Mouse (Mus musculus) left cerebral cortex, adult 8-10 months (tissue): Measurements from ENCODE around the gene Uhrf1bp1. TPM values are rescaled to one million over a fixed set of nuclear protein-coding genes. Genes with fewer than 3 reads are reported as not detected.

Experiments
- DNase-seq, 2 experiments: peaks; one replicate each; pipeline ENCODE4 v3.0.0; 2022; ENCODE audit warnings: low spot score in 2 of 2
- total RNA-seq, 4 experiments: library from RNA; stranded (reverse); gene quantifications; 2 replicates each; pipeline ENCODE4 v1.2.4; 2022

The Uhrf1bp1 gene
- total RNA-seq, 4 experiments from 2014 or later, result 18.9 to 23.6 (median 21.8) TPM

DNA sequence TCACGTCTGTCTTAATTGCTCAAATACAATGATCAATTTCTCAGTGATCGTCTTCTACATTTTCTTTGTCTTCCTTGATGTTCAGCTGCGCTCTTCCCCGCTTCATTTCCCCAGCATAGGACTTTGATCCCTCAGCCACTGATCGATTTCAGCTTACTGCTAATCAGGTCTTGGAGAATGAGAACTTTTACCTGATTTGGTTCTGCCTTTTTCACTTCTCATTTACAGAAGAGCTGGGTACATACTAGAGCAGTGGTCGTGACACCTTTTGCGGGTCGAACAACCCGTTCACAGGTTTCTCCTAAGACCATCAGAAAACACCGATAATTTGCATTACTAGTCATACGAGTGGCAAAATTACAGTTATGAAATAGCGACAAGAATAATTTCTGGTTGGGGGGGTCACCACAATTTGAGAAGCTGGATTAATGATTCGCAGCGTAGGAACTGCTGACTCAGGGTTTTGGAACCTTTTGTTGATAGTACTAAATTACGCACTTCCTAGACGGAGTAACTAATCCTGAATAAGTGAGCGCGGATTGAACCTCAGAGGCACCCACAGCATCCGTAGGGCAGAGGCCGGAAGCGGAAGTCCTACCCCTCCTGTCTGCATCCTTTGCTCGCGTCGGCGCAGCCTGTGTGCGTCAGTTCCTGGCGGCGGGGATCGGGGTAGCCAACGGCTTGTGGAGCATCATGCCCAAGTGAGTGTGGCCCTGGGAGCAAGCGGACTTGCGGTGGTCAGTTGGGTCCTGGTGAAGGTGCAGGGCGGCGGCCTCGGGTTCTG, 16.6 kb upstream of the Uhrf1bp1 start:
- DNase-seq, result peak; percentile 93 to 95

DNA sequence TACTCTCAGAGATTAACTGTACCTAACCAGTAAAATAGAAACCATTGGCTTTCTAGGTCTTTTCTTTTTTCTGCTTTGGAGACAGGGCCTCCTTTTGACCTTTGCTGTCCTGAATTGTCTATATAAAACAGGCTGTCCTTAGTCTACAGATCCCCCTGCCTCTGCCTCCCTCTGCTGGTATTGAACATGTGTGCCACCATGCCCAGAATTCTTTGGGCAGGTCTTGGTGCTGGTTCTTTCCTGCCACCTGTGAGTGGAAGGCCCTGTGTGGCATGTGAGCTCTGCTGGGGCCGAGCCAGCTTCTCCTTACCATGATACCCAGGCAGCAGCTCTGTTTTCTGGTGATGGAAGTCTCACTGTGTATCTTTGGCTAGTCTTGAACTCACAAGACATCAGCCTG, 7.9 kb upstream of the Uhrf1bp1 start:
- no peak for DNase-seq

DNA sequence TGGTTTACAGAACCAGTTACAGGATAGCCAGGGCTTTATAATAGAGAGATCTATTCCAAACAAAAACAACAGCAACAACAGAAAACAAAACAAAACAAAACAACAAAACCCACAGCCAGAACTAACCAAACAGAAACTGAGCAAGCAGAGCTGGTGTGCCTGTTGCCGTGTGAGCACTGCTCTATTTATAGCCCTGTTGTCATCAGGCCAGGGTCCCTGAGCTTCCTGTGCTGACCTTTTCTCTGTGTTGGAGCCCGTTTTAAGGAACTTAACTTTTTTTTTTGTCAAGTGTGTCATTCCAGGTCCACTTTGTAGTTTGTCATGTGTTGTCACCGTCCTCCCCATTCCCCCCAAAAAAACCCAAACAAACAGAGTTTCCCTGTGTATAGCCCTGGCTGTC, 5.2 kb upstream of the Uhrf1bp1 start:
- DNase-seq, result no peak

DNA sequence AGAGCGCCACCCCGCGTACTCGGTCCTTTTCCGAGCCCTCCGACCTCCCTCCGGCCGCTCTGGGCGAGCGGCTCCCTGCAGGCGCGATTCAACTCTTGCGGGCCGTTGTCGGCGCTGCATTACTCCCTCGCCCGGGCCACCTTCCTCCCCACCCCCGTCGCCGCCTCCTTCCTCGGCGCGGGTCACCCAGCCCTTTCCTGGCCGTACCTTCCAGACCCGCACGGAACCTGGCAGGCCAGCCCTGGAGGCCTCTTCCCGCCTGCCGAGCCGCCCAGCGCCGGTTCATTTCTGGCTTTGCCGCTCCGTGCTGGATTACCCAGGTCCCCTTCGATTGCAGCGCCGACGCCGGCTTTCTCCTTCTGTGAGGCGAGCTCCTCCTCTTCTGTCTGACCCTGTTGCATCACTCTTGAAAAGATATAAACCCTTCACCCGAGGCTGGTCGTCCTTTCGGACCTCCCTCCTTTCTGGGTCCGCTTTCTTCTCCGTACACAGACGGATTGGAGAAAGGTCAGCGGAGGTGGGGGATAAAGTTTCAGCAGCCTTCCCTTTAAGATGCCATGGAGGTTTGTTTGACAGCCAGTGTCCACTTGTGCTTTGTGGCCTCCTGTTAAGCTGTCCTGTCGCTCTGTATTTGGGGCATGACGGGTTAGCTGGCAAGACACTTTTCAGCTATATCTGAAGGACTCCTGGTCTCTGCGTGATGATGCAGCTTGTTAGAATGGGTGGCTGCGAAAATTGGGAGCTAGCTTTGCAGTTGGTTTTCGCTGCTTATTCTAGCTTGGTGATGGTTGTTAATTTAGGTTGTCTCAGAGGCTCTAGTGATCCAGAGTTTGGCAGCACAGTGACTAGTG, 782 bp downstream of the Uhrf1bp1 start:
- peak; percentile 11 to 28 for DNase-seq

DNA sequence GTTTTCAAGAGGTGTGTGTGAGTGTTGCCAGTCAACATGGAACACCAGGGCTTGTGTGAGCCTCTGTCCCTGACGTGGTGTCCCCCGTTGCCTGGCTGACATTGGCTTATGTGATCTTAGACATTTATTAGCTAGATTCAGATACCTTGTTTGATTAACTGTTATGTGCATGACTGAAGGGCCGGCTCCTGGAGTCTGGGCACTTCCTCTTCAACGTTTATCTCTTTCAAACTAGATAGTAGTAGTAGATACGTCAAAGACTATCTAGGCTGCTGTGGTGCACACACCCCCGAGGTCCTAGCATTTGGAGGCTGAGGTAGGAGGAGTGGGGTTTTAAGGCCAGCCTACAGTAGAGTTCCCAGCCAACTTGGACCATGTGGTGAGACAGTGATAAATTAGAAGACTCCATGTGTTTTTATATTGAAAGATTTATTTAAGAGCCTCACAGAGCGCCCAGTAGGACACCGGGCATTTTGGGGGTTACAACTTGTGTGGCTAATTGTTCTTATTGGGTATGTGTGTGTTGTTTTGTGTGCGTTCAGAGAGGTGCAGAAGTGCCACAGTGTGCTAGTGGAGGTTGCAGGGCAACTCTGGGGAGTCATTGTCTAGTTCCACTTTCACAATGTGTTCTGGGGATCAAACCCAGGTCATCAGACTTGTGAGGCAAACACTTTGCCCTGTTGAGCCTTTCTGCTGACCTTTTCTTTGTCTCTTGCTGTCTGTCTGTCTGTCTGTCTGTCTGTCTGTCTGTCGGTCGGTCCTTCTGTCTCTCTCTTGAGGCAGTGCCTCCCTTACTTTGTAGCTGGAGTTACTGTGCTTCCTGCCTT, 1.6 kb downstream of the Uhrf1bp1 start:
- DNase-seq, result no peak

DNA sequence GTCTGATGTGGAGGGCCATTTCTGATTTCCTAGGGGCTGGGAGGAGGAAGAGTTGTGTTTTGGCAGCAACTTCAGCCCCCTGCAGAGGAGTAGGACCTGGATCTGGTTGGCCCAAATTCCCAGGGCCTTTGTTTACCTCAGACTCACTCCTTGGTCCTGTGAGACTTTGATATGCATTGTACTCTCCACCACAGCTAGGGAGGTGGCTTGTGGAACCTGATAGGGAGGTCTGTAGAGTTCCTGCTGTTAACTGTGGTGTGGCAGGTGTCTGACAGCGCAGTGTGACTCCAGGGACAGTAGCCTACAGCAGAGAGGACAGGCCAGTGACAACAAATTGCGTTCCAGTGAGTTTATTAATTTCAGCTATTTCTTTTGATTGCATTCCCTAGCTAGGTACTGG, 2.9 kb downstream of the Uhrf1bp1 start:
- DNase-seq, result no peak

DNA sequence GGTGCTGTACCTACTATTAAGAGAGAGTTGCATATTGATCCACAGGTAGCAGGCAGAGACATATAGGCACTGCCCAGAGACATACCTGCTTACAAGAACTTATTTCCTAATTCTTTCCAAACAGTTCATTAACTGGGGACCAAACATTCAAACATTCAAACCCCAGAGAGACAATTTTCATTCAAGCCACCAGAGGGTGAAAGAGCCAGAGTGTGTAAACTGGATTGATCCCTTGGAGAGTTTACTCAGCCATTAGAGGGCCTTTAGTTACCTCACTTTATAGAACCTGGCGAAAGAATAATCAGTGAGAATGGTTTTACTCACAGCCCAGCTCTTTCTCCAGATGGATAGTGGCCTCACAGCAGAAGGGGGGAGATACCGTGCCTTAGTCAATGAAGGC, 9.2 kb downstream of the Uhrf1bp1 start:
- DNase-seq, result no peak

DNA sequence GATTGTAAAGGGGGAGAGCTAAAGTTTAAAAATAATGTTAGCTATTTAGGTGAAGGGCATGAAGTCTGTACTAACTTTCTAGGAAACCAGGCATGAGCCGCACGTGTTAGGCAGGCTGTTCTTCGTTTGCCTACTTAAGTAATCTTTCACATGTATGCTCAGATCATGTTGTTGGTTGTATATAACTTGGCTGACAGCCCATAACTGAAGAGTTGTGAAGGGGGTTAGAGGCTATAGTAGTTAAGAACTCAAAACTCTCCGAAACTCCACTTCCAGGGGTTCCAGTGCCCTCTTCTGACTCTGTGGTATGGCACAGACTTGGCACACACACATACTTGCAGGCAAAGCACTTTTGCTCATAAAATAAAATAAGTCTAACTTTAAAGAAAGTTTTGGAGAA, 10.5 kb downstream of the Uhrf1bp1 start:
- DNase-seq, result no peak

DNA sequence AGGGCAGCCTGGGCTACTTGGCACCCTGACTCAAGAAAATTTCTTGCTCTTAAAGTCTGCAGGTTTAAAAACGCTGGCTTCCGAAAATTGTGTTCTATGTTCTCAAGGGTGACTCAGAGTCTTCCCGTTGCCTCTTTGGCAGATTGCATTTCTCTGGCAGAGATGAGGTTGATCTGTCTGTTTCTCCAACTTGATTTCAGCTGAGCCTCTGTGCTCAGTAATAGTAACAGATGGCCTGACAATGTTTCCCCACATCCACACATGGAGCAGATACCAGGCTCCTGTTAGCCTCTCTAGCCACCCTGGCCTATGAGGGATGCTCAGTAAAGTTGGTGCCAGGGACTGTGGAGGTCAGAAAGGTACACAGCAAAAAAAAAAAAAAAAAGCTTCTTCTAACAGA, 15.6 kb downstream of the Uhrf1bp1 start:
- DNase-seq, result peak in 1 of 2 experiments; percentile 22

DNA sequence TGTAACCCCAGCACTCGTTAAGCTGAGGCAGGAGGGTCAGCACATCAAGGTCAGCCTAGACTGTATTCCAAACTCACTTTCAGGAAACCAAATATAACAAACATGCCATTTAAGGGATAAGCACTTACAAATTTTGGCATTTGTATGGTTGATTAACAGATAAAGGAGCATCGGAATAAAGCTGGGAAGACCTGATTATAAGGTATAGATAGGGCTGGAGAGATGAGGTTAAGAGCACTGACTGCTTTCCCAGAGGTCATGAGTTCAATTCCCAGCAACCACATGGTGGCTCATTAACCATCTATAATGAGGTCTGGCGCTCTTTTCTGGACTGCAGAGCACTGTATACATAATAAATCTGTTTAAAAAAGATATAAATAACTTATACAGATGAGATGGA, 17.3 kb downstream of the Uhrf1bp1 start:
- no peak for DNase-seq

DNA sequence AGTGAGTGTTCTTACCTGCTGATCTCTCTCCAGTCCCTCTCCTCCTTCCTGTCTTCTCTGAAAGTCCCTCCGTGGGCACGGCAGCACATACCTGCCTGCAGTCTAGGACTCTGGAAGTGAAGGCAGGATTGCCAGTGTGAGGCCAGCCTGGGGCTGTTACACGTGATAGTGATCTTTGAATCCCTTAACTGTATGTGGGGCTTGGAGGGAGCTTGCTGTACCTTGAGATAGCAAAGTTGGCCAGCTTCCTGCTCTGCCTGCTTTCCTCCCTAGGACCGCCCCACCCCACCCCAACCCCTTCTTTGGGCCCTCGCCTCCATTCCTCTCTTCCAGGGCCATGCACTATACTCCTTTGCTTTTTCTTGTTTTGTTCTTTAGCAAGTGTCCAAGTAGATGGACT, 18.3 kb downstream of the Uhrf1bp1 start:
- no peak for DNase-seq

DNA sequence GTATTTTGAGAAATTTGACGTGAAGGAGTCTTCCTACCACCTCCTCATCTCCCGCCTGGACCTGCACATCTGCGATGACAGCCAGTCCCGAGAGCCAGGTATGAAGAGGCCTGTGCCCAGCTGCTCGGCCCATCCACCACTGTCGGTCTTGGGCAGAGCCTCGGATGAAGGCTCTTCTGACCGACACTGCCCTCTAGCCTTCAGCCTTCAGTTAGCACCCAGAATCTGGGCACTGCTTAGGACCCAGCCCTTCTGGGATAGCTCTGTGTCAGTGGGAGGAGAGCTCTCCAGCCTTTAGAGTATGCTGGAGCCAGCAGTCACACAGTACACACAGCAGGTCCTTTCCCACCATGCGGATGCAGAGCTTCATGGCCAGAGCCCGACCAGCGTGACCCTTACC, 25.3 kb downstream of the Uhrf1bp1 start:
- no peak for DNase-seq

DNA sequence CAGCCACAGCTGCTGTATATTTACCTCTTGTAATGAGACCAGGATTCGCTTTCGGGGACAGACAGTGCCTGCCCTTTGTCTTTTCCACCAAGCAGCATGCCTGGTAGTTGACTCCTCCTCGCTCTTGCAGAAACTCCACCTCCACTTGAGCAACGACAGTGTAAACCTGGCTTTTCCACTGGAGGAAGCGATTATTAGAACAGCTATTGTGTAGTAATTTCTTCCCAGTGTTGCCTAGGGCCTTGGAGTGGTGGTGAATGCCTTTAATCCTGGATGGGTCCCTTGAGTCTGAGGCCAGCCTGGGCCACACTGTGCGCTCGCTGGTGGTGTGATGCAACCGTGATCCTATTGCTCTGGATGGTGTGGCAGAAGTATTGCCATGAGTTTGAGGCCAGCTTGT, 26.9 kb downstream of the Uhrf1bp1 start:
- no peak for DNase-seq

DNA sequence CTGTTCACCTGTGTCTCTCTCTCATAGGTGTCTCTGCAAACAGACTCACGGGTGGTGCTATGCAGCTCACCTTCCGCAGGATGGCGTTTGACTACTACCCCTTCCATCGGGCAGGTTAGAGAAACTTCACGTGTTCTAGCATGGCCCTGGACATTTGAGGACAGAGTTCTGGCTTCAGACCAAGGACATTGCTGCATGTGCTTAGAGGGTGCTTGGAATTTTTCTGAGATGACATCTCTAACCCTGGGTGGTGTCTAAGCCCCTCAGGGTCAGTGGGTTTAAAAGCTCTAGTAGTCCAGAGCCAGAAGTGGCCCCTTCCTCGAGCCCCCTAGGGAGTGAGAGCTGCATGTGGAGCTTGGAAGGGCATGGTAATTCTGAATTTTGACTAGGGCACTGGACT, 27.8 kb downstream of the Uhrf1bp1 start:
- DNase-seq, result no peak

DNA sequence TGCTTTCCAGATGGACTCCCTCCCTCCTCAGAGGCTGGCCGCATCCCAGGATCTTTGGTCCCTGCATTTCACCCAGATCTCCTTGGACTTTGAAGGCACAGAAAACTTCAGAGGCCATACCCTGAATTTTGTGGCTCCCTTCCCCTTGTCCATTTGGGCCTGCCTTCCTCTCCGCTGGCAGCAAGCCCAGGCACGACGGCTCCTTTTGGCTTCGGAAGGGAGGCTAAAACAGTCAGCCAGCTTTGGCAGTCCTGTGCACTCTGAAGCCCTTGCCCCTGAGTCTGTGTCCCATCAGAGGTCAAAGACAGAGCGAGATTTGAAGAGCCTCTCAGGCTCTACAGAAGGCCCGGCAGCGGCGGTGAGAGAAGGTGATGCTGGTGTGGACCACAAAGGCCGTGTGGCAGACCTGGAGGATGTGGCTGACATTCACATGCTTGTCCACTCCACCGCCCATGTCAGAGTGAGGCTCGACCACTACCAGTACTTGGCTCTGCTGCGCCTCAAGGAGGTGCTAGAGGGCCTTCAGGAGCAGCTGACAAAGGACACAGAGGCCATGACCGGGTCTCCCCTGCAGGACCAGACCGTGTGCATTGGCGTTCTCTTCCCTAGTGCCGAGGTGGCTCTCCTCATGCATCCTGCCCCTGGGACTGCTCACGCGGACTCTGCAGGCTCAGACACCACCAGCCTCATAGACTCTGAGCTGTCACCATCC, 30.4 kb downstream of the Uhrf1bp1 start:
- DNase-seq, result no peak

DNA sequence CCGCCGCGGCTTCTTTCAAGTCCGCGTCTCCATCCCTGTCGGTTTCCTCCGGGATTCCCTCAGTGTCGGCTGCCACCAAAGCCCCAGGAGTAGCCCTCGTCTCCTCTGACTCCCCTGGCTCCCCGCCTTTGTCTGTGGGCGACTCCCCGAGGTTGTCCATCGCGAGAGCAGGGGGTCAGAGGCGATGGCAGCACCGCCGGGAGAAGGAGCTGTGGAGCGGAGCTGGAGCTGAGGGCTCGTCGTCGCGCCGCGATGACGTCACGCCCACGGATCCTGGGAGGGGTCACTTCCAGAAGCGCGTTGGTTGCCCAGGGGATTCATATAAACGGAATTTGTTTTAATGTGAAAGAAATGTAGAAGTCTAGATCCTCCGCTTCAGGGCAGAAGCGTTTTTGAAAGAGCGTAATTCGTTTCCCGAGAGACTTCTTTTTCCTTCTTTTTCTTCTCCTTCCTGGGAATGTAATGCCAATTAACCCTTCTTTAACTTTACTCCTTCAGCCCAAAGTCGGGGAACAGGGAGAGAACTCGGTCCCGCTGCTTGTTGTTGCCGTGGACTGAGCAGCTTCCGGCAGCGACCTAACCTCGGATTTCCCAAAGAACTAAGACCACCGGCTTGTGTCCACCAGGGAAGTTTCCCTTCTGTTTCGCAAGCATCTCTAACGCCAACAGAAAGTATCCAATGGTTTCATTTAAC, 51.4 kb downstream of the Uhrf1bp1 start:
- peak; percentile 91 to 98 for DNase-seq

DNA sequence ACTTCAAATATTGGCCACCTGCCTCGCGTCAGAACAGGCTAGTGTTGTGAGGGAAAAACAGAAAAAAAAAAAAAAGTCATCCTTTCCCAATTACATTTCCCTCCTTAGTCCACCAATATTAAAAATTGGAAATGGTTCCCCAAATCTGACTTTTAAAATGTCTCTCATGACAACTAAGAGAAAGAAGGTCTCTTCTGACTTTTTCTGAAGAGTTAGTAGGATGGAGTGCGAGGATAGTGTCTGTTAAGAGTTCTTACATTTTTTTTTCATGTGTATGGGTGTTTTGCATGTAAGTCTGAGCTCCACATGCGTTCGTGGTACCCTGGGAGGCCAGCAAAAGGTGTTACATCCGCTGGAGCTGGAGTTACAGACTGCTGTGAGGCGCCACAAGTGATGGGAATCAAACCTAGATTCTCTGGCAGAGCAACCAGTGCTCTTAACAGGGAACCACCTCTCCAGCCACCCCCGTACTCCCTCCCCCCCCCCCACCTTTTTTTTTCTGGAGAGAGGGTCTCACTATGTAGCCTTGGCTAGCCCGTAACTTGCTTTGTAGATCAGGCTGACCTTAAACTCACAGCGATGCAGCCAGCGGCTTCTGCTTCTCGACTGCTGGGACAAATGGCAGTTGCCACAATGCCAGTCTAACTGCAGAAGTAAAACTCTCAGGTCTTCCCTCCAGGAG, 52.1 kb downstream of the Uhrf1bp1 start:
- DNase-seq, result no peak

DNA sequence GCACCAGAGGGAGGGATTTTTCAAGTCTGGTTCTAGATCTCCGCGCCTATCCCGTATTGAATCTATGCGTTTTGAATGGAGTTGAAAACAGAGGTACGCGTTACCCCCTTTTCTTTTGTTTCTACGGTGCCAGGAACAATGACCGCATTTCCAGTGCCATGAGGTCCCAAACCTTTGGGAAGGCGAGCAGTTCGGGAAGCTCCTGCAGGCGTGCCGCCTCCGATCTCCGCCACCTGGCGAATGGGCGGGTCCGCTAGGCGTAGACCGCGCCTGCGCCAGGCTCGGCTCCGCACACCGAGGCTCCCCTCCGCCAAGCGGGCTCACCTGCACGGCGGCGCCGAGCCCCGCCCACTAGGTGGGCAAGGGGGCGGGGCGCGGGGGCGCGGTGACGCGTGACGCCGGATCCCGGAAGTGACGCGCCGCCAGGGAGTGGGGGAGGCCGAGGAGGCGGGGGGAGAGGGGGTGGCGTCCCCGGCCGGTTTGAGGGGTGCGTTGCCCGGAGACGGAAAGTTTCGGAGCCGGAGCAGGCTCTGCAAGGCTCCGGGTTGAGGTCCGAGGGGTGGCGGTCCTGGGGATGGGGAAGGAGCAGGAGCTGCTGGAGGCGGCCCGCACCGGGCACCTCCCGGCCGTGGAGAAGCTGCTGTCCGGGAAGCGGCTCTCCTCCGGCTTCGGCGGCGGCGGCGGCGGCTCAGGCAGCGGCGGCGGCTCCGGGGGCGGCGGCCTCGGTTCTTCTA, 52.8 kb downstream of the Uhrf1bp1 start, which contains the start of gene Anks1:
Gene Anks1, plus strand, starts transcription at position 419 of the 734 bp plus-strand sequence.
- DNase-seq, result peak; percentile 67 to 68
